Mouse (Mus musculus) forebrain, embryonic 15.5 days (tissue): ENCODE measurements around the gene Vmac. TPM values are rescaled to one million over a fixed set of nuclear protein-coding genes. Genes with fewer than 3 reads are reported as not detected.
A peak's percentile ranks its signal among the peaks of the same experiment; 100 is the strongest.

ENCODE experiments used
- ATAC-seq: fragments of 200-750 bp; cut with Nextera tagmentation; replicated peaks from 2 replicates; pipeline ENCODE4 v1.8.0; 2017; ENCODE audit warnings: mild to moderate bottlenecking, moderate TSS enrichment, moderate library complexity
- H3K27ac ChIP-seq: fragments of 300-500 bp; sonication (generic); replicated peaks from 2 replicates; pipeline ENCODE4 v1.5.1; 2015; ENCODE audit warnings: mild to moderate bottlenecking, inconsistent platforms
- H3K27me3 ChIP-seq: fragments of 300-500 bp; sonication (generic); 2 replicates; pipeline ENCODE4 v1.6.1; 2015; ENCODE audit warnings: inconsistent platforms
- H3K36me3 ChIP-seq: fragments of 300-500 bp; sonication (generic); 2 replicates; pipeline ENCODE4 v1.6.1; 2015; ENCODE audit warnings: mild to moderate bottlenecking, inconsistent platforms
- H3K4me1 ChIP-seq: fragments of 300-500 bp; sonication (generic); 2 replicates; pipeline ENCODE4 v1.6.1; 2015; ENCODE audit warnings: inconsistent platforms
- H3K4me2 ChIP-seq: fragments of 300-500 bp; sonication (generic); replicated peaks from 2 replicates; pipeline ENCODE4 v1.6.1; 2015; ENCODE audit warnings: mild to moderate bottlenecking, inconsistent platforms
- H3K4me3 ChIP-seq: fragments of 300-500 bp; sonication (generic); 2 replicates; pipeline ENCODE4 v1.5.1; 2015; ENCODE audit warnings: mild to moderate bottlenecking, inconsistent platforms
- H3K9ac ChIP-seq: fragments of 300-500 bp; sonication (generic); replicated peaks from 2 replicates; pipeline ENCODE4 v1.6.1; 2015; ENCODE audit warnings: mild to moderate bottlenecking, inconsistent platforms
- H3K9me3 ChIP-seq: fragments of 300-500 bp; sonication (generic); 2 replicates; pipeline ENCODE4 v1.6.1; 2016; ENCODE audit warnings: inconsistent platforms
- WGBS: fragments of 180-500 bp; shearing (Covaris S2); methylation state at CpG from one replicate; pipeline ENCODE4 v1.1.7; 2015; ENCODE audit warnings: mixed read lengths; 5-methylcytosine and 5-hydroxymethylcytosine counted together
- polyA plus RNA-seq: library from polyadenylated mRNA; unstranded; fragments of >200 nt; fragmentation: Nextera tagmentation; extraction: Ambion mirVana; gene quantifications from 2 replicates; pipeline ENCODE4 v1.2.1, GENCODE M21; 2015

Gene Vmac
- polyA plus RNA-seq, 1 experiment from 2014 or later, result 18.4 TPM

DNA sequence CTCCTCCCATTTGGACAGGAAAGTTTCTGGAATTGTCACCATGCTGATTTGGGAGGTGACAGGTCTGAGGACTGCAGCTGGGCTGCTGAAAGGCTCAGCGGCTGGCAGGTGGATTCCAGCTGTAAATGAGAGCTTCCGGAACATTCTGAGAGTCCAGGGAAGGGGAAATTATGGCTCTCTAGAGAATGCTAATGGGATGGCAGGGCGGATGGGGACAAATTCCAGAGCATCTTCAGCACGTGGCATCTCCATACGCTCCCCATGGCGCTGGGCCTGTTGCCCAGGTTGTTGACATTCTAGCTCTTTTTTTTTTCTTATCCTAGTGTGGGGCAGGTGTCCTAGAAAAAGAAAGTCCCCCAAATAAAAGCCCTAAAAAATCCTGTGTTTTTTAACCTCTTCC is 11.3 kb upstream of the Vmac start:
- Histone ChIP-seq H3K4me3 (no peak overlapping the region), H3K9me3 (no peaks in the 10 kb centered on the region), H3K9ac (no peak overlapping the region), H3K4me2 (no peak overlapping the region), H3K27me3 (no peaks in the 10 kb centered on the region), H3K36me3 (peaks cover 3% of the 10 kb centered on the region; the same call in 1 of the 2 replicates), H3K4me1 (peaks cover 18% of the 10 kb centered on the region), H3K27ac (no peak overlapping the region)
- WGBS, result 37% methylated on average over 6 of the region's 6 CpGs
- ATAC-seq, result no peak

DNA sequence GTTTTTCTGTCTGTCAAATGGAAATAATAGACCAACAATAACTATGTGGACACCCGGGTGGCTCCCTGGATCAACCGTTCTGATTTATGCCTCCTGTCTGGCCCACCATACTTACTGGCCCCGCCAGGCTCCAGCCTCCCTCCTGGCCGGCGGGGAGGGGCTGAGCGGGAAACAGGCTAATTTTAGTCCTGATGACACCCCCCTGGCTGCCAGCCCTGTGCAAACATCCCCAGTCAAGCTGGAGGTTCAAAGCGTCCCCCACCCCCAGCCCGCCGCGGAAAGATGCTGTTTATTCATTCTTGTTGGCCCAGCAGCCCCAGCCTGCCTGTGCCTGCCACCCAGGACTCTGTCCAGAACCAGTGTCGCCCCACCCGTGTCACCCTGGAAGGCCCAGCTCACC is 10.3 kb upstream of the Vmac start:
- Histone ChIP-seq H3K27ac (no peak overlapping the region), H3K4me2 (no peak overlapping the region), H3K9me3 (no peaks in the 10 kb centered on the region), H3K9ac (no peak overlapping the region), H3K27me3 (no peaks in the 10 kb centered on the region), H3K36me3 (peaks cover 8% of the 10 kb centered on the region; the same call in 1 of the 2 replicates), H3K4me3 (no peak overlapping the region), H3K4me1 (peaks cover 18% of the 10 kb centered on the region)
- 43% methylated on average over 12 of the region's 12 CpGs for WGBS
- ATAC-seq, result no peak

DNA sequence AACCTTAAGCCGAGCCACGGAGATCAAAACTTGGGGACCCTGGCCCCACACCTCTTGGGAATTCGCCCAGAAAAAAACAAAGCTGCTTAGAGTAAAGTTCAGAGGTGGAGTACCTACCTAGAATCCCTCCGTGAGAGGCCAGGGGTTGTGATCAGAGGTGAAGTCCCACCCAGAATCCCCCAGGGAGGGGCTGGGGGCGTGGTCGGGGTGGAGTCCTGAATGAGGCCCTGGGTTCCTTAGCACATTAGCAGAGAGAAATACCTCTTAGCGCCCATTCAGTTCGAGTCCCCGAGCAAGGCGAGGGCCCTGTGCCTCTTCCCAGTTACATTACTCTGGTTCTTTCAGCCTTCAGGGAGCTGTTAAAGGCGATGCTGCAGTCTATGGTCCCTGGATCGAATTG is 9.8 kb upstream of the Vmac start:
- Histone ChIP-seq H3K27ac (no peak overlapping the region), H3K4me1 (peaks cover 18% of the 10 kb centered on the region), H3K9ac (no peak overlapping the region), H3K4me2 (no peak overlapping the region), H3K36me3 (peaks cover 13% of the 10 kb centered on the region), H3K4me3 (no peak overlapping the region), H3K27me3 (no peaks in the 10 kb centered on the region), H3K9me3 (no peaks in the 10 kb centered on the region)
- WGBS, result 13% methylated on average over 12 of the region's 12 CpGs
- ATAC-seq, result no peak

DNA sequence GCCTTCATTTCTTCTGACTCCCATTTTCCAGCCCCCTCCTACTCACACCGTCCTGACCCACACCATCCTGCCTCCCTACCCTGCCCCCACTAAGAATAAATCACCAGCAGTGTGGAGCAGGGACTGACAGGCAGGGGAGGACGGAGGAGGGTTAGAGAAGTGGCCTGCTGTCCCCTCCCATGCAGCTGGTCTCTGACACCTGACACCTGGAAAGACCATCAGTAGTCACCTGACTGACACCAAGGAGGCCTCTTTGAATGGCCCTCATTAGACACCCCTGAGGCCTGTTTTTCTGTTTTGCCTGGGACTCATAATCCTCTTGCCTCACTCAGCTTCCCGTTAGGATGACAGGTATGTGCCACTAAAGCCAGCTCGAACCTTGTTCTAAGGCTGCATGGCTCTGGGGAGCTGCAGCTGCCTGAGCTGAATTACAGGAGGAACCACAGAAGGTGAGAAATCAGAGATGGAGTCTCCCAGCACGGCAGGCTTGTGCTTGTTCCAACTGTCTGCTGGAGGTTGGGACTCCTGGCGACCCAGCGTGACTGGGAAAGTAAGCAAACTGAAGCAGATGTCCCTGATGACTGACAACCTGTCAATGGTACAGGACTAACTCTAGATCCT is 9.3 kb upstream of the Vmac start:
- Histone ChIP-seq H3K9me3 (no peaks in the 10 kb centered on the region), H3K4me2 (no peak overlapping the region), H3K9ac (no peak overlapping the region), H3K27ac (no peak overlapping the region), H3K4me3 (no peak overlapping the region), H3K36me3 (peaks cover 18% of the 10 kb centered on the region), H3K4me1 (peaks cover 18% of the 10 kb centered on the region), H3K27me3 (no peaks in the 10 kb centered on the region)
- WGBS, result 15% methylated on average over 7 of the region's 7 CpGs
- ATAC-seq, result no peak

DNA sequence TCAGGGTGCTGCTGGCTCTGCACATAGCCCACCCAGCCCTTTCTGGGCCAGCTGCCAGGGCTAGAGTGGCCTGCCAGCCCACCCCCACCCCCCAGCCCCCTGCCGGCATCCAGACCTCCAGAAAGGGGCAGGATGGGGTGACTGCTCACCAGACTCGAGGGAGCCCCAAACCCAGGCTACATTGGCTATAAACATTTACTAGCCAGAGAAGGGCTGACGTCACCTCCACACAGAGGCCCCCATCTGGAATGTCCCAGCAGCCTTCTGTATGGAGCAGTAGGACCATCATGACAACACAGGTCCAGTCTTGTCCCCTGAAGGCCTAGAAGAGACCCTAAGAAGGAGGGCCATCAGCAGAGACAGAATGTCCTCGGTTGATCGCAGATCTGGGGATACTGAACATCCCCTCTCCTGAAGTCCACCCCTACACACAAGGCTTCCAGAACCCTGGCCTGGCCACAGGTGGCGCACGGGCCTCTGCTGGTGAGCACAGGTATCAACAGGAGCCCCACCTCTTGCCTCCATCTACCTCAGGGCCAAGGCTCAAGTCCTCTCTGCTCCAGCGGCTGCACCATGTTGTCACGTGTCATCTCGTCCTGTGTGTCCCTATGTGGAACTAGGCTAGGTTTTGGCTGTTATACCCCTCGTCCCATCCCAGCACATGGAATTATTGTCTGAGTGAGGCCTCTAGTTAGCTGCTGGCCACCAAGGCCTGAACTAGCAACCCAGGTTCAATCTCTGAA is 5.8 kb upstream of the Vmac start:
- Histone ChIP-seq H3K27me3 (no peaks in the 10 kb centered on the region), H3K27ac (no peak overlapping the region), H3K4me1 (peaks cover 19% of the 10 kb centered on the region), H3K4me2 (no peak overlapping the region), H3K36me3 (peaks cover 25% of the 10 kb centered on the region), H3K9ac (no peak overlapping the region), H3K4me3 (no peak overlapping the region), H3K9me3 (no peaks in the 10 kb centered on the region)
- no peak for ATAC-seq
- 85% methylated on average over 11 of the region's 11 CpGs for WGBS

DNA sequence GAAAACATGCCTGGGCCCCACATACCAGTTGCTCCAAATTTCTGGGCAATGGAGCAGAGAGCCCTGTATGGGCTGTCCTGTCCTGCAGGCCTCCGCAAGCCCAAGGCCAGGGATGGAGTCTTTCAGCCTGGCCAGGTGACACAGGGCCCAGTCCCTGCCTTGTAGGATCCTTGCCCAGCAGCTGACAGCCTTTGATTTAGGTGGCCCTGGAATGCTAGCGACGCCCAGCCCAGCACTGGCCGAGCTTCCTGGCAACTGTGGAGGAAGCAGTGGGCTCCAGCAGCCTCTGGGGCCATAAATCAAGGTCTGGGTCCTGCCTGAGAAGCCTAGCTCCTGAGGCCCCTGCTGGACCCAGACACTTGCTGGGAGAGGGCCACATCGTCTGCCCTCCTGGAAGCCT is 4.6 kb upstream of the Vmac start:
- no peak overlapping the region for H3K9ac ChIP-seq
- H3K27me3 ChIP-seq, result no peaks in the 10 kb centered on the region
- H3K36me3 ChIP-seq, result peaks cover 25% of the 10 kb centered on the region
- WGBS, result 93% methylated on average over 5 of the region's 5 CpGs
- no peak overlapping the region for H3K27ac ChIP-seq
- H3K9me3 ChIP-seq, result no peaks in the 10 kb centered on the region
- H3K4me2 ChIP-seq, result no peak overlapping the region
- peaks cover 16% of the 10 kb centered on the region for H3K4me1 ChIP-seq
- no peak for ATAC-seq
- no peak overlapping the region for H3K4me3 ChIP-seq

DNA sequence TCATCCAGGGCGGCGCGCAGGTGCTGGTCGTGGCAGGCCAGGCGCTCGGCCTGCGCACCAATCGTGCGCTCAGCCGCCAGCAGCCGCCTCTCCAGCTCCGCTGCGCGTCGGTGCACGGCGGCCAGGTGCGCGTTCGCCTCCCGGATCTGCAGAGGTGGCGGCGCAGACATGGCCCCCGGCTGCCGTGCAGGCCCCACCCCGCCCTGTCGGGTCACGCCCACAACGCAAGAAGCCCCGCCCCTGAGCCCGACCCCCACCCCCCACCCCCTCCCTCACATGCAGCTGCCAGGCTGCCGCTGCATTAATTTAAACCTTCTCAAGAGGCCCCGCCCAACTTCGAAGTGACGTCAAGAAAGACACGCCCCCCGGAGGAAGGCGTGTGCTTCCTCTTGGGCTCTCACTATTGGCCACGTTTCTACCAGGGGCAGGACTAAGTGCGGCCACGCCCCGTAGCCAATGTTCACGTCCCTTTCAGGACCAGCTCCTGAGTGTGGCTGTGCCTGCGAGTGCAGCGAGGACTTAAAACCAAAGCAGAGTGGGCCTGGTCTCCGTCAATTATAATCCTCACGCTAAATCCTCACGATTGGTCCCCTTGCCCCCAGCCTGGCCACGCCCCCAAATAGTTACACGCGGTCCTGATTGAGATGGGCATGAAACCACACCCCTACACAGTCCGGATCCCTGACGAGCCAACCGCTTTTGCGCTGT is 1.0 kb downstream of the Vmac start:
- Histone ChIP-seq H3K9ac (peak overlapping the region; percentile 93), H3K27ac (peak overlapping the region; percentile 85), H3K4me1 (peaks cover 28% of the 10 kb centered on the region), H3K9me3 (no peaks in the 10 kb centered on the region), H3K27me3 (no peaks in the 10 kb centered on the region), H3K4me3 (peak overlapping the region; percentile 75), H3K4me2 (peak overlapping the region; percentile 74), H3K36me3 (peaks cover 15% of the 10 kb centered on the region)
- WGBS, result under 1% methylated on average over 55 of the region's 55 CpGs
- ATAC-seq, result peak; percentile 93

DNA sequence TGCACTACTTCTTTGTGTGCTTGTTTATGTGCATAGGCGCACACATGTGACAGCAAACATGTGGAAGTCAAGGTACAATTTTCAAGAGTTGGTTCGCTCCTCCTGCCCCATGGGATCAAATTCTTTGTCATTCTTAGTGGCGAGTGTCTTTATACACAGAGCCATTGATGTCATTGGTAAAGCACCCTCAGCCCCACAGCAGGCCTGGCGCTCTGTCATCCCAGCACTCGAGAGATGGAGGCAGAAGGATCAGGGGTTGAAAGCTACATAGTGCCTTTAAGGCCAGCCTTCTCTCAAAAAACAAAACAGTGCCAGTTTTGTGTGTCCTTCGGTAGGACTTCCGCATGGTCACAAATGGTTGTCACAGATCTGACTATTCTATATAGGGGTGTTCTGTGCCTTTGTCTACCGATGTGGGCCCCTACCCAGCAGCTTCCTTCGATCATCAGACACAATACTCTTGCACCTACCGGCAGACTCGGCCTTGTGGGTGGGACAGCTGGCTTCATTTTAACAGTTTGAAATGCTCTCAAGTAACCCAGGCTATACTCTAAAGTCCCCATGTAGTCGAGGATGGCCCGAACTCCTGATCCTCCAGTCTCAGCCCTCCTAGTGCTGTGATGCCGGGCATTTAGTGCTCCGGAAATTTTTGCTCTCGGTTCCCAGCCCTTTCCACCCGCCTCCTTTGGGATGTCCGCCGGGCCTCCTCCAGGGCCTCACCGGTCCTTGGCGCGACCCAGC is 1.7 kb downstream of the Vmac start:
- Histone ChIP-seq H3K4me1 (peaks cover 28% of the 10 kb centered on the region), H3K4me2 (peak overlapping the region; percentile 74), H3K27me3 (no peaks in the 10 kb centered on the region), H3K9ac (peak overlapping the region; percentile 67), H3K36me3 (peaks cover 19% of the 10 kb centered on the region; the same call in 1 of the 2 replicates), H3K4me3 (peak overlapping the region; percentile 75), H3K27ac (peak overlapping the region; percentile 85), H3K9me3 (no peaks in the 10 kb centered on the region)
- WGBS, result 22% methylated on average over 22 of the region's 22 CpGs
- ATAC-seq, result peak; percentile 2

DNA sequence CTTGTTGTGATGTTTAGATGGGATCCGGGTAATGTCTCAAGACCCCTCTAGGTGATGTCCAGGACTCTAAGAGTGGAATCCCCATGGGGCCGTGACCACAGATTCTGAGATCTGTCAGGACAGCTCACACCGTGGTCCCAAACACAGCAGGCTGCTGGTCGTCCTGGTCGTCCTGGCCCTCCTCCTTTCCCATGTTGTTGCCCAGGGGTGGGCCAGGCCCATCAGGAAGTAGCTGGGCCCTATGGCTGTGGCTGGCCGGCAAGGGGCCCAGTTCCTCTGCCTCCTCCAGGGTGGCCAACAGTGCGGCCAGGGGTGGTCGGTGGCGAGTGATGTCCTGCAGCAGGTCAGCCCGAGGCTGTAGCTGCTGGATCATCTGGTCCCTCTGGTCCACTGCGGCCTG is 2.5 kb downstream of the Vmac start:
- Histone ChIP-seq H3K36me3 (peaks cover 26% of the 10 kb centered on the region), H3K4me1 (peaks cover 28% of the 10 kb centered on the region), H3K9ac (0 out of 2 replicates have a peak overlapping the region, but pooled peaks have one; percentile 67), H3K9me3 (no peaks in the 10 kb centered on the region), H3K4me3 (no peak overlapping the region), H3K4me2 (0 out of 2 replicates have a peak overlapping the region, but pooled peaks have one; percentile 74), H3K27me3 (no peaks in the 10 kb centered on the region), H3K27ac (no peak overlapping the region)
- ATAC-seq, result no peak
- WGBS, result 68% methylated on average over 11 of the region's 11 CpGs

DNA sequence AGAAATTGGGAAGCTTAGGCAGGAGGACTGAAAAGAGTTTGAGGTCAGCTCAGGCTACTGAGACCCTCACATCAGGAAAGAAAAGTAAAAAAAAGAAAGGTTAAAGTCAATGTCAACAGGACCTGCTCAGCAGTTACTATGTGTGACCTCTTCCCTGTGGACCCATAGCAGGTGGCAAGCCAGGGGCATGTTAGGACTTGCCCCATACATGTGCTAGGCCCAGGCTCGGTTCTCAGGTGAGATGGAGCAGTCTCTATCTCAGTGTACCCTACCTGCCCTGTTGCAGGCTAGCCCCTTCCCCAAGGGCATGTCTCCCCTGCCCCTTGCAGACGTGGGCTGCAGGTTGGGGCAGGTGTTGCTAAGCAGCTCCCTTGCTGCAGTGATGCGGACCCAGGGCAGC is 8.1 kb downstream of the Vmac start:
- no peak for ATAC-seq
- H3K27me3 ChIP-seq, result no peaks in the 10 kb centered on the region
- WGBS, result 89% methylated on average over 3 of the region's 3 CpGs
- H3K4me1 ChIP-seq, result no peaks in the 10 kb centered on the region
- H3K4me2 ChIP-seq, result no peak overlapping the region
- no peak overlapping the region for H3K4me3 ChIP-seq
- H3K36me3 ChIP-seq, result peaks cover 81% of the 10 kb centered on the region
- no peaks in the 10 kb centered on the region for H3K9me3 ChIP-seq
- H3K9ac ChIP-seq, result no peak overlapping the region
- no peak overlapping the region for H3K27ac ChIP-seq

DNA sequence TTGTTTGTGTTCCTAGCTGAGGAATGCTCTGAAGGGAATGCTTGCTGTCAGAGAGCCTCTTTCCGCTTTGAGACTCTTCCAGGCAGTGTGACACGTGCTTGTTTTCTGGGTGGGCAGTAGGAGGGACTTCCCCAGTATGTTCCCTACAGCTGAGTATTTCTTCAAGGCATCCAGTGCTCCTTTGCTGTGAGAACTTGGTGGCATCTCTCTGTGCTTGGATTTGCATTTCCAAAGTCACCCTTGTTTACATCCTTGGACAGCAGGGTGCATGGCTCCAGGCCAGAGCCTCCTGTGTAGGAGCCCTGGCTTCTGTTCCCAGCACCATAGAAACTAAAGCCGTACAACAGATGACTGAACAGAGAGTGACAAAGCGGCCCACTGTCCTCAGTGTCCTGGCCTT is 9.1 kb downstream of the Vmac start:
- Histone ChIP-seq H3K36me3 (peaks cover 87% of the 10 kb centered on the region), H3K4me3 (no peak overlapping the region), H3K9ac (no peak overlapping the region), H3K27me3 (no peaks in the 10 kb centered on the region), H3K4me1 (no peaks in the 10 kb centered on the region), H3K9me3 (no peaks in the 10 kb centered on the region), H3K27ac (no peak overlapping the region), H3K4me2 (no peak overlapping the region)
- ATAC-seq, result no peak
- 82% methylated on average over 4 of the region's 4 CpGs for whole genome bisulfite sequencing

DNA sequence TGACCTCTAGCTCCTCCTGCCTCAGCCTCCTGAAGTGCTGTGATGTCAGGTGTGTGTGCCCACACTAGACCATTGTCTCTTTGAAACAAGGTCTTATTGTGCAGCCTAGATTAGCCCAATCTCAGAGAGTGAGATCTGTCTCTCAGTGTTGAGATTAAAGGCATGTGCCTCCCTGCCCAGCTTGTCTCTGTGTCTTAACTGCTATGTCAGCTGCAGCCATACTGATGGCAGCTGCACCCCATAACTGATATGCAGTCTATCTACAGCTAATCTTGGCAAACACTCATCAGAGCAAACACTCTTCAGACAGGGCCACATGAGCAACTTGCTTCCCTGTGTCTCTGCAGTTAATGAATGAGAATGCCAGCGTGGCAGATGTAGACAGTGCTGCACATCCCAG is 11.3 kb downstream of the Vmac start:
- no peak overlapping the region for H3K4me2 ChIP-seq
- no peak for ATAC-seq
- H3K9ac ChIP-seq, result no peak overlapping the region
- no peak overlapping the region for H3K4me3 ChIP-seq
- no peaks in the 10 kb centered on the region for H3K4me1 ChIP-seq
- H3K27ac ChIP-seq, result no peak overlapping the region
- H3K9me3 ChIP-seq, result no peaks in the 10 kb centered on the region
- WGBS, result 95% methylated on average over 1 of the region's 1 CpGs
- H3K36me3 ChIP-seq, result peaks cover 94% of the 10 kb centered on the region
- no peaks in the 10 kb centered on the region for H3K27me3 ChIP-seq
